ENCODE assay signal across 20 mouse cellular contexts in the genomic region with DNA sequence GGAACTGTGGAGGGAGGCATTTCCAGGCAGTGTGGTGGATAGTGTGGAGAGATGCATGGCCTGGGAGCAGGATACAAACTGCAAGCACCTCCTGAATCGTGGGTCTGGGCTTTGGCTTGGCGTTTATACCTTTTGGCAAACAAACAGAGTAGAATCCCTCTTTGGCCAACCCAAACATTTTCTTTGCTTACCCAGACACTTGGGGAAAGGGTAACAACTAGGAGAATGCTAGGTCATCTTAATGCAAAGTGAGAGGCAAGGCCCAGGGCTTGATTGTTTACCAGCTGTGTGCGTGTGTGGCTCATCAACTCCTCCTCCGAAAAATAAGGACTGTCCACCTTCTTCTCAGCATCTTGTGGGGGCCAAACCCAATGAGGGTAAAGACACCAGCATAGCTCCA.
A peak's percentile ranks its signal among the peaks of the same experiment; 100 is the strongest.
DNase-seq lines count a peak whose midpoint lies in the region; ATAC-seq and TF ChIP-seq lines count a peak whose summit lies in the region.
"Had no signal": no experiment of that assay in that cellular context is flagged by ENCODE, and none has a peak within 500 bp of the region (broad histone marks: within the 10 kb centered on the region; RNA-seq: fewer than 3 reads in every experiment).

No protein-coding gene starts in this region.

- TF ChIP-seq CTCF in liver, adult 2 months (IDR thresholded peaks at IDR 0.05; ENCODE audit: low read depth, low read length) = no peak

- peak; percentile 68 for DNase-seq in liver, adult 2 months (ENCODE audit: extremely low read depth, low read depth, low spot score)
- DNase-seq in liver, embryonic 11.5 days (ENCODE audit: low spot score) = no peak
- peak; percentile 52 for DNase-seq in adipocyte (ENCODE audit: low spot score)
- DNase-seq in right cerebral cortex, postnatal 14 days = no peak
- DNase-seq: adrenal gland, adult 2 months; adrenal gland, adult 8-10 months; adrenal gland, postnatal 10 days; adrenal gland, postnatal 14 days; adrenal gland, postnatal 25 days; adrenal gland, postnatal 36 days; B cell, adult 2 months; cerebellum, adult 11 months; cerebellum, adult 11-12 months; cerebellum, adult 18-20 months; cerebellum, adult 2 months had no signal

- no peak overlapping the region for H3K4me3 ChIP-seq in liver, adult 2 months (ENCODE audit: insufficient read depth, low read depth, low read length)
- H3K4me3 ChIP-seq in liver, embryonic 11.5 days (ENCODE audit: low read depth, low read length) = no peak overlapping the region

- H3K9me3 ChIP-seq in liver, embryonic 11.5 days (ENCODE audit: control insufficient read depth, low read length) = no peaks in the 10 kb centered on the region
- H3K9me3 ChIP-seq: G1E had no signal

- no peak overlapping the region for H3K4me2 ChIP-seq in liver, embryonic 11.5 days

- H3K27ac ChIP-seq in liver, adult 2 months (replicated peaks; ENCODE audit: insufficient read depth, low read depth, low read length) = no peak overlapping the region
- H3K27ac ChIP-seq in liver, embryonic 11.5 days (ENCODE audit: low read depth, low read length) = no peak overlapping the region

- WGBS in liver, adult 2 months = 30% methylated on average over 4 of the region's 4 CpGs
- 74% methylated on average over 4 of the region's 4 CpGs for WGBS in liver, embryonic 11.5 days

- H3K4me1 ChIP-seq in liver, adult 2 months (ENCODE audit: control insufficient read depth, insufficient read depth, low read length) = peaks cover 17% of the 10 kb centered on the region
- H3K4me1 ChIP-seq in liver, embryonic 11.5 days (replicated peaks; ENCODE audit: control insufficient read depth, insufficient read depth, low read length) = peaks cover 3% of the 10 kb centered on the region

- H3K79me2 ChIP-seq in liver, adult 2 months (ENCODE audit: control insufficient read depth, insufficient read depth, low read length) = no peaks in the 10 kb centered on the region

- no peak for ATAC-seq in liver, embryonic 11.5 days (replicated peaks; ENCODE audit: low FRiP score)
- ATAC-seq: activated CD4-positive, CD25-positive, alpha-beta regulatory T cell, adult 4 months; CD4-positive, CD25-positive, alpha-beta regulatory T cell, adult 4 months; Patski had no signal

- H3K27me3 ChIP-seq in liver, adult 2 months (ENCODE audit: control insufficient read depth, insufficient read depth, low read length) = no peaks in the 10 kb centered on the region
- H3K27me3 ChIP-seq in liver, embryonic 11.5 days (replicated peaks; ENCODE audit: control insufficient read depth, insufficient read depth, low read length) = no peaks in the 10 kb centered on the region
- H3K27me3 ChIP-seq: CH12.LX, Patski had no signal

- H3K36me3 ChIP-seq in liver, adult 2 months (ENCODE audit: control insufficient read depth, insufficient read depth, low read length) = no peaks in the 10 kb centered on the region
- H3K36me3 ChIP-seq in liver, embryonic 11.5 days (ENCODE audit: control insufficient read depth, insufficient read depth, low read length) = no peaks in the 10 kb centered on the region
- H3K36me3 ChIP-seq: G1E had no signal

- no peak overlapping the region for H3K9ac ChIP-seq in liver, adult 2 months (ENCODE audit: low read depth, low read length)
- H3K9ac ChIP-seq in liver, embryonic 11.5 days (ENCODE audit: low read depth, low read length) = no peak overlapping the region

- TF ChIP-seq POLR2A in liver, adult 2 months (IDR thresholded peaks at IDR 0.05; ENCODE audit: extremely low read depth, insufficient read depth, low read length) = no peak

Comparison
In these comparisons a context has a peak if more than half of its experiments do, and no peak if none do; other contexts are left out.
1. DNase-seq: peak in liver, adult 2 months (single experiment) and adipocyte (single experiment); none in liver, embryonic 11.5 days (single experiment) and right cerebral cortex, postnatal 14 days (single experiment).